Mouse (Mus musculus) CH12.LX (cell line): ENCODE results near the gene Vps11. TPM values are rescaled to one million over a fixed set of nuclear protein-coding genes. Genes with fewer than 3 reads are reported as not detected.

Experiments used
- DNase-seq: peaks from one replicate; pipeline ENCODE4 v3.0.0-alpha.2; 2013; ENCODE audit errors: extremely low read depth
- H3K27ac ChIP-seq: 2 replicates; pipeline ENCODE4 v1.5.1; 2012; ENCODE audit warnings: low read depth, mild to moderate bottlenecking, control low read depth, moderate library complexity; ENCODE audit not compliant: insufficient read depth
- H3K27me3 ChIP-seq: replicated peaks from 2 replicates; pipeline ENCODE3; 2012; ENCODE audit warnings: inconsistent platforms
- H3K36me3 ChIP-seq, 2 experiments: replicated peaks in 1 of 2; 2 replicates each; pipeline versions ENCODE3 to v1.6.1; 2012; ENCODE audit warnings: inconsistent platforms in 1 of 2, low read length in 1 of 2, mild to moderate bottlenecking in 1 of 2, mixed read lengths in 1 of 2, moderate library complexity in 1 of 2; ENCODE audit not compliant: control insufficient read depth in 1 of 2, insufficient read depth in 1 of 2
- H3K4me1 ChIP-seq, 2 experiments: 2 replicates each; pipeline ENCODE4 v1.6.1; 2012; ENCODE audit warnings: inconsistent platforms in 1 of 2, moderate library complexity in 1 of 2; ENCODE audit not compliant: insufficient read depth in 2 of 2, control insufficient read depth in 1 of 2
- H3K4me2 ChIP-seq: 2 replicates; pipeline ENCODE4 v1.6.1; 2012; ENCODE audit warnings: low read depth, mild to moderate bottlenecking, control low read depth; ENCODE audit not compliant: poor library complexity, insufficient read depth, severe bottlenecking
- H3K4me3 ChIP-seq, 3 experiments: fragments of 150-350 bp in 1 of 3; sonication (generic) in 1 of 3; replicated peaks in 1 of 3; 2 replicates each; pipeline versions ENCODE3 to v1.5.1; 2011 to 2012; ENCODE audit warnings: low read depth in 2 of 3, low read length in 2 of 3, mild to moderate bottlenecking in 2 of 3, moderate library complexity in 2 of 3, control low read depth in 1 of 3, improper control_type of control experiment in 1 of 3, inconsistent platforms in 1 of 3, mixed read lengths in 1 of 3; ENCODE audit not compliant: poor library complexity in 1 of 3
- H3K79me2 ChIP-seq: replicated peaks from 2 replicates; pipeline ENCODE4 v1.6.1; 2012; ENCODE audit warnings: mild to moderate bottlenecking, moderate library complexity; ENCODE audit not compliant: control insufficient read depth, poor library complexity, insufficient read depth, severe bottlenecking; ENCODE audit errors: extremely low read depth
- H3K9ac ChIP-seq: 2 replicates; pipeline ENCODE4 v1.6.1; 2012; ENCODE audit warnings: low read depth, mild to moderate bottlenecking, control low read depth, moderate library complexity; ENCODE audit not compliant: insufficient read depth
- H3K9me3 ChIP-seq: replicated peaks from 2 replicates; pipeline ENCODE3; 2012; ENCODE audit warnings: low read length, inconsistent platforms, mixed read lengths
- CHD1 ChIP-seq: IDR thresholded peaks from 2 replicates; pipeline ENCODE4 v1.6.1; 2012; ENCODE audit warnings: low read depth, low read length, improper control_type of control experiment, inconsistent platforms
- CHD2 ChIP-seq: IDR thresholded peaks from 2 replicates; pipeline ENCODE4 v1.6.1; 2011; ENCODE audit warnings: low read length, improper control_type of control experiment
- CTCF ChIP-seq, 2 experiments: IDR thresholded peaks in 1 of 2; conservative IDR thresholded peaks in 1 of 2; 2 replicates each; pipeline ENCODE4 v1.5.1; 2011 to 2012; ENCODE audit warnings: low read depth in 2 of 2, low read length in 2 of 2, improper control_type of control experiment in 1 of 2, inconsistent platforms in 1 of 2, mild to moderate bottlenecking in 1 of 2, moderate library complexity in 1 of 2
- E2F4 ChIP-seq: IDR thresholded peaks from 2 replicates; pipeline ENCODE4 v1.6.1; 2011; ENCODE audit warnings: low read depth, low read length, improper control_type of control experiment; ENCODE audit not compliant: insufficient replicate concordance
- EP300 ChIP-seq: IDR thresholded peaks from 2 replicates; pipeline ENCODE4 v1.6.1; 2011; ENCODE audit warnings: low read length, improper control_type of control experiment
- GABPA ChIP-seq: IDR thresholded peaks from 2 replicates; pipeline ENCODE4 v1.6.1; 2012; ENCODE audit warnings: low read depth, low read length, improper control_type of control experiment, inconsistent platforms; ENCODE audit not compliant: insufficient replicate concordance
- HCFC1 ChIP-seq: IDR thresholded peaks from 2 replicates; pipeline ENCODE4 v1.6.1; 2012; ENCODE audit warnings: low read depth, mild to moderate bottlenecking, inconsistent platforms, low read length, improper control_type of control experiment
- IRF4 ChIP-seq: IDR thresholded peaks from 2 replicates; pipeline ENCODE4 v1.6.1; 2014; ENCODE audit warnings: low read depth, mild to moderate bottlenecking, inconsistent platforms, low read length, improper control_type of control experiment
- JUN ChIP-seq: IDR thresholded peaks from 2 replicates; pipeline ENCODE4 v1.6.1; 2011; ENCODE audit warnings: low read depth, mild to moderate bottlenecking, low read length, improper control_type of control experiment, moderate library complexity; ENCODE audit not compliant: insufficient read depth
- JUND ChIP-seq: conservative IDR thresholded peaks from 2 replicates; pipeline ENCODE4 v1.6.1; 2011; ENCODE audit warnings: low read depth, low read length, improper control_type of control experiment
- KAT2A ChIP-seq: IDR thresholded peaks from 2 replicates; pipeline ENCODE4 v1.6.1; 2012; ENCODE audit warnings: low read length, improper control_type of control experiment, inconsistent platforms; ENCODE audit not compliant: insufficient replicate concordance
- MAX ChIP-seq: IDR thresholded peaks from 2 replicates; pipeline ENCODE4 v1.6.1; 2011; ENCODE audit warnings: low read length, improper control_type of control experiment
- MAZ ChIP-seq: IDR thresholded peaks from 2 replicates; pipeline ENCODE4 v1.6.1; 2012; ENCODE audit warnings: low read depth, mild to moderate bottlenecking, inconsistent platforms, low read length, improper control_type of control experiment, moderate library complexity
- MEF2A ChIP-seq: IDR thresholded peaks from 2 replicates; pipeline ENCODE4 v1.6.1; 2014; ENCODE audit warnings: low read depth, mild to moderate bottlenecking, inconsistent platforms, low read length, improper control_type of control experiment, borderline replicate concordance
- MXI1 ChIP-seq: IDR thresholded peaks from 2 replicates; pipeline ENCODE4 v1.6.1; 2011; ENCODE audit warnings: mild to moderate bottlenecking, low read depth, low read length, improper control_type of control experiment
- MYC ChIP-seq: IDR thresholded peaks from 2 replicates; pipeline ENCODE4 v1.6.1; 2011; ENCODE audit warnings: low read depth, mild to moderate bottlenecking, improper control_type of control experiment, low read length
- NELFE ChIP-seq: IDR thresholded peaks from 2 replicates; pipeline ENCODE4 v1.6.1; 2011; ENCODE audit warnings: low read depth, low read length, improper control_type of control experiment
- NRF1 ChIP-seq: IDR thresholded peaks from 2 replicates; pipeline ENCODE4 v1.6.1; 2014; ENCODE audit warnings: low read depth, mild to moderate bottlenecking, inconsistent platforms, low read length, improper control_type of control experiment, moderate library complexity
- POLR2AphosphoS2 ChIP-seq: IDR thresholded peaks from 2 replicates; pipeline ENCODE4 v1.6.1; 2011; ENCODE audit warnings: low read depth, low read length, improper control_type of control experiment
- RCOR1 ChIP-seq: conservative IDR thresholded peaks from 2 replicates; pipeline ENCODE4 v1.6.1; 2012; ENCODE audit warnings: low read depth, mild to moderate bottlenecking, inconsistent platforms, low read length, improper control_type of control experiment
- SIN3A ChIP-seq: IDR thresholded peaks from 2 replicates; pipeline ENCODE4 v1.6.1; 2012; ENCODE audit warnings: low read length, improper control_type of control experiment, inconsistent platforms
- TCF12 ChIP-seq: IDR thresholded peaks from 2 replicates; pipeline ENCODE4 v1.6.1; 2014; ENCODE audit warnings: low read depth, mild to moderate bottlenecking, inconsistent platforms, low read length, improper control_type of control experiment
- USF2 ChIP-seq: conservative IDR thresholded peaks from 2 replicates; pipeline ENCODE4 v1.6.1; 2011; ENCODE audit warnings: low read depth, low read length, improper control_type of control experiment
- ZKSCAN1 ChIP-seq: IDR thresholded peaks from 2 replicates; pipeline ENCODE4 v1.6.1; 2012; ENCODE audit warnings: low read depth, inconsistent platforms, low read length, improper control_type of control experiment, borderline replicate concordance
- ZNF384 ChIP-seq: IDR thresholded peaks from 2 replicates; pipeline ENCODE4 v1.6.1; 2012; ENCODE audit warnings: low read depth, low read length, improper control_type of control experiment, inconsistent platforms
- dilution Hi-C: fragments of 300-500 bp; cut with MboI; formaldehyde crosslinking; loops from 2 replicates; pipeline ENCODE4 v1.14.3; 2020; ENCODE audit warnings: low sequenced_read_pairs; ENCODE audit not compliant: extremely low pct_unique_long_range_greater_than_20kb, extremely low pct_ligation_motif_present
- in situ Hi-C: fragments of 300-500 bp; cut with MboI; formaldehyde crosslinking; loops from 3 replicates; pipeline ENCODE4 v1.14.3; 2019; ENCODE audit warnings: low sequenced_read_pairs, low pct_ligation_motif_present, low pct_unique_long_range_greater_than_20kb, mixed read lengths
- polyA plus RNA-seq: library from polyadenylated mRNA; unstranded; fragments of >175 nt; gene quantifications from 2 replicates; pipeline ENCODE4 v1.2.1, GENCODE M21; 2012; ENCODE audit warnings: low read depth; ENCODE audit not compliant: insufficient read length
- total RNA-seq, 2 experiments: library from RNA; depleted of rRNA; stranded (reverse); fragments of 300-350 nt in 1 of 2; fragments of >200 nt in 1 of 2; gene quantifications; 2 replicates each; pipeline ENCODE4 v1.2.3; 2012 to 2014

Vps11 gene
- total and polyA plus RNA-seq, 3 experiments, result 16.1 to 24.8 (median 22.1) TPM

DNA sequence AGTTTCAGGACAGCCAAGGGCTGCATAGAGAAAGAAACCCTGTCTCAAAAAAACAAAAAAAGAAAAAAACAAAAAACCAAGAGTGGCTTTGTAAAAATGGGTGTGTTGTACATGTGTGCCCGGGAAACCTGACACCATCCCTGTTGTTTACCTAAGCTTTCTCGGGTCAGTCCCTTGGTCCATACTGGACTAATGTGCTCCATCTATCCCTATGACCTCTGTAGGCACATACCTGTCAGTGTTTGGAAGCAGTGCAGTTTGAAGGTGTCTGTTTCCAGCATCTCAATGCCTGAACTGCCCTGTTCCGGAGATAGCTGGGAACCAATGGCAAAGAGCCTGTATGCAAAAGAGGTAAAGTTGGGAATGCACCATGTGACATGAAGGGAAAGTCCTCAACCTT is 43.5 kb upstream of the Vps11 start:
- no peaks in the 10 kb centered on the region for H3K9me3 ChIP-seq
- no peak overlapping the region for H3K27ac ChIP-seq
- no peak overlapping the region for H3K9ac ChIP-seq
- DNase-seq, result no peak
- H3K4me1 ChIP-seq, result peaks cover 19 to 56% of the 10 kb centered on the region in 2 experiments
- H3K27me3 ChIP-seq, result no peaks in the 10 kb centered on the region
- peaks cover 35% of the 10 kb centered on the region for H3K79me2 ChIP-seq
- H3K4me2 ChIP-seq, result no peak overlapping the region
- peaks cover 57 to 71% of the 10 kb centered on the region in 2 experiments for H3K36me3 ChIP-seq
- dilution Hi-C loops, result no loop called here
- no peak for TF ChIP-seq USF2
- TF ChIP-seq NELFE, result no peak
- TF ChIP-seq SIN3A, result no peak
- TF ChIP-seq RCOR1, result no peak
- TF ChIP-seq CHD1, result no peak
- no peak for TF ChIP-seq E2F4
- TF ChIP-seq CHD2, result no peak
- TF ChIP-seq EP300, result no peak
- TF ChIP-seq GABPA, result no peak
- no peak for TF ChIP-seq MAZ
- no peak for TF ChIP-seq ZNF384
- TF ChIP-seq NRF1, result no peak
- TF ChIP-seq MYC, result no peak
- TF ChIP-seq POLR2AphosphoS2, result no peak
- H3K4me3 ChIP-seq, result no peak overlapping the region
- in situ Hi-C loops, result no loop called here

GRCm38 (mm10) chr9:44401081-44401480 is 39.6 kb upstream of the Vps11 start:
- H3K36me3 ChIP-seq, result peaks cover 48 to 75% of the 10 kb centered on the region in 2 experiments

More at GRCm38 (mm10) chr9:44401081-44401480, 39.6 kb upstream of the Vps11 start:
- in situ Hi-C loops, result no loop called here
- Histone ChIP-seq H3K4me2 (no peak overlapping the region), H3K27ac (no peak overlapping the region), H3K4me3 (no peak overlapping the region), H3K4me1 (peaks cover 15 to 78% of the 10 kb centered on the region in 2 experiments), H3K79me2 (peaks cover 7% of the 10 kb centered on the region), H3K9ac (no peak overlapping the region), H3K9me3 (no peaks in the 10 kb centered on the region), H3K27me3 (no peaks in the 10 kb centered on the region)
- dilution Hi-C loops, result no loop called here
- no peak for DNase-seq
- TF ChIP-seq TCF12 (no peak), HCFC1 (no peak), JUND (no peak), MAX (no peak), EP300 (no peak), JUN (no peak), KAT2A (no peak), MYC (no peak), IRF4 (no peak), ZNF384 (no peak), CHD2 (no peak), NELFE (no peak), MXI1 (no peak), E2F4 (no peak), MAZ (no peak), CTCF (conservative IDR thresholded peaks at IDR 0.05 in 1 of 2, IDR thresholded peaks at IDR 0.05 in 1 of 2; ENCODE audit: low read depth in 2 of 2, low read length in 2 of 2) (no peak), MEF2A (no peak), ZKSCAN1 (no peak), SIN3A (no peak), NRF1 (no peak)
